Mouse (Mus musculus) ES-Bruce4 (cell line): ENCODE data around the gene Csf2rb. TPM values are rescaled to one million over a fixed set of nuclear protein-coding genes. Genes with fewer than 3 reads are reported as not detected.
A peak's percentile ranks its signal among the peaks of the same experiment; 100 is the strongest.

Source experiments
- H3K27ac ChIP-seq: 2 replicates; pipeline ENCODE4 v1.5.1; 2012; ENCODE audit warnings: low read length, inconsistent platforms; ENCODE audit not compliant: insufficient read depth
- H3K27me3 ChIP-seq: 2 replicates; pipeline ENCODE4 v1.6.1; 2012; ENCODE audit warnings: mild to moderate bottlenecking, low read length, inconsistent platforms; ENCODE audit not compliant: control insufficient read depth, poor library complexity, insufficient read depth, severe bottlenecking
- H3K36me3 ChIP-seq: 2 replicates; pipeline ENCODE4 v1.6.1; 2012; ENCODE audit warnings: inconsistent platforms, mild to moderate bottlenecking, low read length, moderate library complexity; ENCODE audit not compliant: control insufficient read depth, poor library complexity, insufficient read depth, severe bottlenecking
- H3K4me1 ChIP-seq: one replicate; pipeline ENCODE4 v1.8.1; 2011; ENCODE audit warnings: low read length; ENCODE audit not compliant: control insufficient read depth, insufficient read depth
- H3K4me3 ChIP-seq: 2 replicates; pipeline ENCODE4 v1.5.1; 2011; ENCODE audit warnings: low read depth, mild to moderate bottlenecking, low read length
- H3K9ac ChIP-seq: 2 replicates; pipeline ENCODE4 v1.6.1; 2012; ENCODE audit warnings: low read depth, mild to moderate bottlenecking, inconsistent platforms; ENCODE audit not compliant: poor library complexity, severe bottlenecking
- H3K9me3 ChIP-seq: replicated peaks from 2 replicates; pipeline ENCODE4 v1.6.1; 2012; ENCODE audit warnings: mild to moderate bottlenecking, low read length, inconsistent platforms; ENCODE audit not compliant: control insufficient read depth, poor library complexity, insufficient read depth, severe bottlenecking
- CTCF ChIP-seq: IDR thresholded peaks from one replicate; pipeline ENCODE4 v1.8.1; 2011; ENCODE audit warnings: low read depth, low read length
- EP300 ChIP-seq: IDR thresholded peaks from 2 replicates; pipeline ENCODE4 v1.6.1; 2011; ENCODE audit warnings: low read depth, low read length; ENCODE audit not compliant: insufficient read depth
- POLR2A ChIP-seq: IDR thresholded peaks from one replicate; pipeline ENCODE4 v1.8.1; 2011; ENCODE audit warnings: low read length; ENCODE audit not compliant: insufficient read depth
- polyA plus RNA-seq: library from polyadenylated mRNA; stranded (reverse); fragments of >200 nt; gene quantifications from 2 replicates; pipeline ENCODE4 v1.2.4, GENCODE M21; 2011; ENCODE audit warnings: low read depth; ENCODE audit not compliant: missing spikeins, insufficient read depth, insufficient read length

The Csf2rb gene
- polyA plus RNA-seq, 1 experiment = 1.1 TPM

DNA sequence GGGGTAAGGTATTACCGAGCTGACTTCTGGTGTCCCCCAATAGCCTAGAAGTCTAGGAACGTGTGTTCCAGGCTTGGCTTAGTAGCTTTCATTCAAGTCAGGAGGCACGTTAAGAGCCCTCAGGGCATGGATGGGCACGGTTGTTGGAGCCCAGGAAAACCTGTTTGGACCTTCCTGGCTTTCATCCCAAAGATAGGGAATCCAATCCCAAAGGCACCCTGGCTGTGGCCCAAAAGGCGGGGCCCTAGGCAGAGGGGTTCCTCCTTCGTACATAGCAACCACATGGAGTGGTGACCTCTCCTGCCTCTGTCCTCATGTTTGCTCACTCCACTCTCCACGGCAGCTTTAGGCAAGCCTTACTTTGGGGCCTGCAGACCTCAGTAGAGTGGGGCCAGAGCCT is 76.9 kb downstream of the Csf2rb start:
- Histone ChIP-seq H3K4me3 (no peak overlapping the region), H3K4me1 (peaks cover 5% of the 10 kb centered on the region), H3K9me3 (no peaks in the 10 kb centered on the region), H3K36me3 (no peaks in the 10 kb centered on the region), H3K9ac (no peak overlapping the region), H3K27ac (no peak overlapping the region), H3K27me3 (no peaks in the 10 kb centered on the region)
- no peak for TF ChIP-seq CTCF
- TF ChIP-seq EP300 = no peak
- TF ChIP-seq POLR2A = no peak

- Histone ChIP-seq H3K9ac (no peak overlapping the region), H3K27ac (no peak overlapping the region), H3K4me1 (peaks cover 5% of the 10 kb centered on the region), H3K27me3 (no peaks in the 10 kb centered on the region), H3K36me3 (no peaks in the 10 kb centered on the region), H3K4me3 (no peak overlapping the region), H3K9me3 (no peaks in the 10 kb centered on the region)
- TF ChIP-seq POLR2A (no peak), EP300 (peak; percentile 52; the same call in 1 of the 2 replicates)
Observed at GRCm38 (mm10) chr15:78403301-78403741, 77.8 kb downstream of the Csf2rb start.

Other genes with a start within 250 kb of the Csf2rb start
- not detected in 2 replicates for gene Cacng2, start 205.7 kb upstream of the Csf2rb start, polyA plus RNA-seq
- gene Ift27, start 151.6 kb upstream of the Csf2rb start, polyA plus RNA-seq = 19.4 and 19.8 TPM in 2 replicates
- not detected in 2 replicates for gene Pvalb, start 119.4 kb upstream of the Csf2rb start, polyA plus RNA-seq
- gene Ncf4, start 81.0 kb upstream of the Csf2rb start, polyA plus RNA-seq = not detected in 2 replicates
- not detected in 2 replicates for gene Csf2rb2, start 20.0 kb upstream of the Csf2rb start, polyA plus RNA-seq
- not detected in 2 replicates for gene Tex33, start 70.2 kb downstream of the Csf2rb start, polyA plus RNA-seq
- gene Tst, start 80.2 kb downstream of the Csf2rb start, polyA plus RNA-seq = 9.8 and 10.5 TPM in 2 replicates
- gene Mpst, start 80.7 kb downstream of the Csf2rb start, polyA plus RNA-seq = 15.4 and 18.4 TPM in 2 replicates
- 31.4 and 35.9 TPM in 2 replicates for gene Kctd17, start 102.8 kb downstream of the Csf2rb start, polyA plus RNA-seq
- 0.70 TPM in 1 of 2 replicates, not detected in the other for gene Tmprss6, start 142.9 kb downstream of the Csf2rb start, polyA plus RNA-seq
- gene Il2rb, start 169.5 kb downstream of the Csf2rb start, polyA plus RNA-seq = 0.37 and 0.42 TPM in 2 replicates
- 5.1 and 7.4 TPM in 2 replicates for gene C1qtnf6, start 205.7 kb downstream of the Csf2rb start, polyA plus RNA-seq
- not detected in 2 replicates for gene Sstr3, start 218.9 kb downstream of the Csf2rb start, polyA plus RNA-seq
- not detected in 2 replicates for gene Rac2, start 247.0 kb downstream of the Csf2rb start, polyA plus RNA-seq